Mouse (Mus musculus) embryonic fibroblast, embryonic 13.5 days (primary cell): ENCODE data around the gene Esam.

Source experiments
- CTCF ChIP-seq: IDR thresholded peaks from 2 replicates; pipeline ENCODE4 v1.5.1; 2011; ENCODE audit warnings: mild to moderate bottlenecking, control low read depth, low read length, moderate library complexity, borderline replicate concordance; ENCODE audit not compliant: insufficient read depth
- POLR2A ChIP-seq: IDR thresholded peaks from 2 replicates; pipeline ENCODE4 v1.6.1; 2011; ENCODE audit warnings: low read depth, mild to moderate bottlenecking, control low read depth, low read length, moderate library complexity

DNA sequence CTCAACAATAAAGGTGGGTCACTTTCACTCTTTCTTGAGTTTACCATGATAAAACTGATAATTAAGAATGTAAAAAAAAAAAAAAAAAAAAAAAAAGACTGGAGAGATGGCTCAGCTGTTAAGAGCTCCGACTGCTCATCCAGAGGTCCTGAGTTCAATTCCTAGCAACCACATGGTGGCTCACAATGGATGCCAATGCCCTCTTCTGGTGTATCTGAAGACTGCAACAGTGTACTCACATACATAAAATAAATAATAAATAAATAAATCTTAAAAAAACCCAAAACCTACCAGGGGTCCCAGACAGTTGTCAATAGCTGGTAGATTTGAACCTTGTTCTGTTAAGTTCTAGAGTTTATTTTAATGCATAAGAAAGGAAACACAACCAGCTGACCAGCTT lies 19.0 kb downstream of the Esam start:
- TF ChIP-seq CTCF (no peak), POLR2A (no peak)
